Mouse (Mus musculus): ENCODE measurements at regions not wholly inside any gene's neighbourhood (a gene's known extent, or its start where the extent isn't known, plus 50 kb on each side); places are given as distances from the start of the nearest gene placed in this dataset.
"Not testable (repeated sequence)": the region's sequence is repeated elsewhere in the genome, so short reads cannot be mapped to it uniquely, and the experiment has no call there.

GRCm38 (mm10) chr3:79002173-79002848 is 284.0 kb downstream of the Rapgef2 start:
- H3K4me3 ChIP-seq (ENCODE audit: insufficient read depth, low read length), result no peak overlapping the region
- no peak overlapping the region for H3K27ac ChIP-seq (ENCODE audit: insufficient read depth, low read length)
- TF ChIP-seq CTCF (IDR thresholded peaks at IDR 0.05; ENCODE audit: extremely low read depth, insufficient read depth, low read length) (no peak), POLR2A (IDR thresholded peaks at IDR 0.05; ENCODE audit: extremely low read depth, insufficient read depth, low read length) (no peak)
- H3K4me1 ChIP-seq (ENCODE audit: control insufficient read depth, insufficient read depth, low read length), result no peaks in the 10 kb centered on the region

GRCm38 (mm10) chr3:79001754-79002153 is 284.6 kb downstream of the Rapgef2 start:
- Histone ChIP-seq H3K4me3 (ENCODE audit: insufficient read depth, low read length) (no peak overlapping the region), H3K27ac (ENCODE audit: insufficient read depth, low read length) (no peak overlapping the region), H3K4me1 (ENCODE audit: control insufficient read depth, insufficient read depth, low read length) (no peaks in the 10 kb centered on the region)
- TF ChIP-seq POLR2A (IDR thresholded peaks at IDR 0.05; ENCODE audit: extremely low read depth, insufficient read depth, low read length), result no peak
- TF ChIP-seq CTCF (IDR thresholded peaks at IDR 0.05; ENCODE audit: extremely low read depth, insufficient read depth, low read length), result no peak

GRCm38 (mm10) chr3:79000293-79000692 is 286.0 kb downstream of the Rapgef2 start:
- H3K27ac ChIP-seq (ENCODE audit: insufficient read depth, low read length), result no peak overlapping the region
- TF ChIP-seq POLR2A (IDR thresholded peaks at IDR 0.05; ENCODE audit: extremely low read depth, insufficient read depth, low read length) (no peak), CTCF (IDR thresholded peaks at IDR 0.05; ENCODE audit: extremely low read depth, insufficient read depth, low read length) (no peak)
- no peaks in the 10 kb centered on the region for H3K4me1 ChIP-seq (ENCODE audit: control insufficient read depth, insufficient read depth, low read length)
- no peak overlapping the region for H3K4me3 ChIP-seq (ENCODE audit: insufficient read depth, low read length)

GRCm38 (mm10) chr3:78999803-79000202 is 286.5 kb downstream of the Rapgef2 start:
- Histone ChIP-seq H3K27ac (ENCODE audit: insufficient read depth, low read length) (no peak overlapping the region), H3K4me3 (ENCODE audit: insufficient read depth, low read length) (no peak overlapping the region), H3K4me1 (ENCODE audit: control insufficient read depth, insufficient read depth, low read length) (no peaks in the 10 kb centered on the region)
- TF ChIP-seq CTCF (IDR thresholded peaks at IDR 0.05; ENCODE audit: extremely low read depth, insufficient read depth, low read length), result no peak

- H3K4me1 ChIP-seq (ENCODE audit: control insufficient read depth, insufficient read depth, low read length), result peaks cover 2% of the 10 kb centered on the region; the same call in 1 of the 2 replicates
- H3K4me3 ChIP-seq (ENCODE audit: insufficient read depth, low read length), result no peak overlapping the region
- TF ChIP-seq POLR2A (IDR thresholded peaks at IDR 0.05; ENCODE audit: extremely low read depth, insufficient read depth, low read length) (no peak), CTCF (IDR thresholded peaks at IDR 0.05; ENCODE audit: extremely low read depth, insufficient read depth, low read length) (no peak)
- peak overlapping the region; percentile 69; the same call in 1 of the 2 replicates for H3K27ac ChIP-seq (ENCODE audit: insufficient read depth, low read length)
These were observed 298.2 kb downstream of the Rapgef2 start for GRCm38 (mm10) chr3:78988120-78988519.

GRCm38 (mm10) chr3:78986726-78987125 is 299.6 kb downstream of the Rapgef2 start:
- Histone ChIP-seq H3K4me3 (ENCODE audit: insufficient read depth, low read length) (no peak overlapping the region), H3K27ac (ENCODE audit: insufficient read depth, low read length) (no peak overlapping the region), H3K4me1 (ENCODE audit: control insufficient read depth, insufficient read depth, low read length) (peaks cover 2% of the 10 kb centered on the region; the same call in 1 of the 2 replicates)
- no peak for TF ChIP-seq POLR2A (IDR thresholded peaks at IDR 0.05; ENCODE audit: extremely low read depth, insufficient read depth, low read length)
- TF ChIP-seq CTCF (IDR thresholded peaks at IDR 0.05; ENCODE audit: extremely low read depth, insufficient read depth, low read length), result no peak

- H3K4me3 ChIP-seq (ENCODE audit: insufficient read depth, low read length), result no peak overlapping the region
- H3K4me1 ChIP-seq (ENCODE audit: control insufficient read depth, insufficient read depth, low read length), result no peaks in the 10 kb centered on the region; the same call in 1 of the 2 replicates
- no peak for TF ChIP-seq POLR2A (IDR thresholded peaks at IDR 0.05; ENCODE audit: extremely low read depth, insufficient read depth, low read length)
- no peak overlapping the region for H3K27ac ChIP-seq (ENCODE audit: insufficient read depth, low read length)
These were observed 305.3 kb downstream of the Rapgef2 start for GRCm38 (mm10) chr3:78981057-78981456.

GRCm38 (mm10) chr3:78978781-78979180 is 307.5 kb downstream of the Rapgef2 start:
- Histone ChIP-seq H3K4me3 (ENCODE audit: insufficient read depth, low read length) (no peak overlapping the region), H3K4me1 (ENCODE audit: control insufficient read depth, insufficient read depth, low read length) (no peaks in the 10 kb centered on the region; the same call in 1 of the 2 replicates), H3K27ac (ENCODE audit: insufficient read depth, low read length) (no peak overlapping the region)
- no peak for TF ChIP-seq POLR2A (IDR thresholded peaks at IDR 0.05; ENCODE audit: extremely low read depth, insufficient read depth, low read length)
- no peak for TF ChIP-seq CTCF (IDR thresholded peaks at IDR 0.05; ENCODE audit: extremely low read depth, insufficient read depth, low read length)

- peak overlapping the region; percentile 31; the same call in 1 of the 2 replicates for H3K4me3 ChIP-seq (ENCODE audit: insufficient read depth, low read length)
- H3K4me1 ChIP-seq (ENCODE audit: control insufficient read depth, insufficient read depth, low read length), result not testable (repeated sequence)
- H3K27ac ChIP-seq (ENCODE audit: insufficient read depth, low read length), result peak overlapping the region; percentile 37; the same call in 1 of the 2 replicates
These were observed 319.4 kb downstream of the Rapgef2 start for GRCm38 (mm10) chr3:78966683-78967549.
